Mouse (Mus musculus) frontal cortex, postnatal 14 days (tissue): ENCODE measurements around the gene 1700019D03Rik.
"Not testable (repeated sequence)": the region's sequence is repeated elsewhere in the genome, so short reads cannot be mapped to it uniquely, and the experiment has no call there.

ENCODE experiments used
- DNase-seq, 2 experiments: peaks; one replicate each; pipeline ENCODE4 v3.0.0; 2022; ENCODE audit warnings: low spot score in 2 of 2

The 1700019D03Rik gene

DNA sequence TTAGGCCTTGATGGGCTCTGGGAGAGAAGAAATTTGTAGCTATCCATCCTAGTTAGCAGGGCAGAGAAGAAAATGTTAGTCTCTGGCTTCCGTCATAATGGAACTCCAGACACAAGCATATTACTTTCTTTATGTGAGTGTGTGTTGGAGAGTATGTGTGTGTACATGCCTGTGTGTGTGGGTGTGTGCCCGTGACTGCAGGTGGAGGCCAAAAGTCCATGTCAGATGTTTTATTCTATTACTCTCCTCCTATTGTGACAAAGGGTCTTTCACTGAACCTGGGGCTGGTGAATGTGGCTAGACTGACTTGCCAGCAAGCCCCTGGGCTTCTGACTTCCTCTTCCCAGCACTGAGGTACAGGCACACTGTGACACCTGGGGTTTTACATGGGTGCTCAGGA is 65.5 kb downstream of the 1700019D03Rik start:
- DNase-seq, result no peak

DNA sequence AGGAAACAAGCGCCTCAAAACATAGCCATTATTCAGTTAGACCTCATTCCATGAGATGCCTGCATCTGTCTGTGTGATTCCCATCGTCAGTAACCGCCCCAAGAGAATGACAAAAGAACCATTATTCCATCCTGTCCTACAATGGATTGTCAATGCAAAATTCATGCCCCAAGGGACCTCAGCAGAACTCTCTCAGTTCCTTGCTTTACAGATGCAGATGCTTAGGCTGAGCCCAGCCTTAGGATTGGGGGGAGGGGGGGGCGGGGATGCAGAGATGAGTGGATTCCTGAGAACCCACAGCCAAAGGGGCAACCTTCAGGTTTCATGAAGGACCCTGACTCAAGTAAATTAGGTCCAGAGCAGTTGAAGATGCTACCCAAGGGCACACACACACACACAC is 66.4 kb downstream of the 1700019D03Rik start:
- DNase-seq, result no peak

- DNase-seq, result peak in 1 of 2 experiments; percentile 13
These were observed 67.2 kb downstream of the 1700019D03Rik start for GRCm38 (mm10) chr1:52952551-52953397.

DNA sequence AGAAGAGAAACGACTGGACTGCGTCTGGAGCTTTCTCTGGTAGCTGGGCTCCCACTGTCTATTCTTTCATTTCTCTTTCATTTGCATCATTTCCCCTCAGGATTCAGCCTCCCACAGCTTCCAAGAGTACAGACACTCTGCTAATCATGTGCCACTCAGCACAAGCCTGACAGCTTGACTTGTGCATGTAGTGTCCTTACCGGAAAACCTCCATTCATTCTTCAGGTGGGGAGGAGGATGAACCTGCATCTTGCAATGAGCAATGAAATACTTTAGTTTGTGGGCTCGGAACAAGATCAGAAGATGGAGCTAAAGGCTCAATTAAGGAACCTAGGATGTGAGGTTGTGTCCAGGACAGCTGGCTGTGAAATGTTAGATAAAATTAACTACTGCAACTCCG is 67.8 kb downstream of the 1700019D03Rik start:
- DNase-seq, result no peak

DNA sequence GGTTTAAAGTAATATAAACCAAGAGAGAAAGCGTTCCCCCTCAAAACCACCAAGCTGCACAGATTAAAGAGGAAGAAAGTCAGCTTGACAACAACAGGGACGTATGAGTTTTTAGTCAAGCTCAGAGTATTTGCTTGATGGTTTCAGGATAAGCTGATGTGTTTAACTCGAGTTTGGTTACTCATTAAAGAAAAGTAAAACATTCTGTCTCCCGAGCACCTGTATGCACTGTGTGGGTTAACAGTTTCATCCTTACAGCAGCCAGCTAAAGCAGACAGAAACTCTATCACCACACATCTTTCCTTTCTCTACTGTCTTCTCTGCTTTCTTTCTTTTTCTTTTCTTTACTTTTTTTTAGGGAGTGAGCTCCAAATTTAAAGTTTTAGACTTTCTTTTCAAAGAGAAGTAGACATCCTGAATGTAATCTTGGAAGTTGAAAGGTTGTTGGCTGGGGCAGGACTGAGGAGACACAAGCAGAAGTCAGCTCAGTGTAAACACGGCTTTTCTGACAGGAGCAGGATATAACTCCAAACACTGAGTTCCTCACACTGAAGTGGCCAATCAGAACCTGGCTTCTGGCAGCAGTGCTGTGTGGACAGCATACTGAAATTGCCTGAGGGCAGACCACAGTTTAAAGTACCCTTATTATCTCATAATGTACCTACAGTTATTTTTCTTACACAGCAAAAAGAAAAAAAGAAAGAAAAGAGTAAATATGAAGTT is 68.7 kb downstream of the 1700019D03Rik start:
- DNase-seq, result no peak

- no peak for DNase-seq
These were observed 72.1 kb downstream of the 1700019D03Rik start for GRCm38 (mm10) chr1:52947895-52948294.

- no peak for DNase-seq
These were observed 81.0 kb downstream of the 1700019D03Rik start for GRCm38 (mm10) chr1:52939021-52939420.

DNA sequence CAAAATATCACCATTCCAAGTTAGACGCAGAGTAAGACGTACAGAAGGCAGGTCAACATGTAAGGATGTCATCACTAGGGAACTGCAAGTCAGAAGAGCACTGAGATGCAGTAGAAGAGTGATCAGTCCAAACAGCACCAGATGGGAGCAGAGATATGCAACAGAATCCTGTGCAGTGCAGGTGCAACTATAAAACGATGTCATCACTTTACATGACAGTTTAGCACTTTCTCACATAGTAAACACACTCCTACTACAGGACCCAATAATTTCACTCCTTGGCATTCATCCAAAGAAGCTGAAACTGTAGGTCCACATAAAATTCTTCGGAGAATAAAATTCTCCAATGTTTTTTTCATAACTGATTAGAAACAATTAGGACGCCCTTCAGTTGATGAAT is 85.5 kb downstream of the 1700019D03Rik start:
- no peak for DNase-seq

DNA sequence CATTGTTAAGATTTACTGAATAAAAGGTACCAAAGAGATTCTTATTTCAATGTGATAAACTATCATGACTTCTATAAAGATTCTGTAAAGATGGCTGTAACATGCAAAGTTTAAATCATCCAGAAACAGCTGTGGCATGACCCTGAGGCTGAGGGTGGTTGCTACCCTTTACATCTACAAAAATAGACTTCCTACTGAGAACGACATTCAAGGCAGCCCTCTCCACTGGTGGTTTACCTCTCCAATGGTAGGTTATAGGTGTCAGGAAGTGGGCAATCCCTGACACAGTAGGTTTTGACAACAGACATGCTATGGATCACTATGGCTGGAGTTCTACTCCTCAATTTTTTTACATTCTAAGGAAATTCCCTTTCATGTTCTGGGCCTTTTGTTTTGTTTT is 95.5 kb downstream of the 1700019D03Rik start:
- DNase-seq, result not testable (repeated sequence)

DNA sequence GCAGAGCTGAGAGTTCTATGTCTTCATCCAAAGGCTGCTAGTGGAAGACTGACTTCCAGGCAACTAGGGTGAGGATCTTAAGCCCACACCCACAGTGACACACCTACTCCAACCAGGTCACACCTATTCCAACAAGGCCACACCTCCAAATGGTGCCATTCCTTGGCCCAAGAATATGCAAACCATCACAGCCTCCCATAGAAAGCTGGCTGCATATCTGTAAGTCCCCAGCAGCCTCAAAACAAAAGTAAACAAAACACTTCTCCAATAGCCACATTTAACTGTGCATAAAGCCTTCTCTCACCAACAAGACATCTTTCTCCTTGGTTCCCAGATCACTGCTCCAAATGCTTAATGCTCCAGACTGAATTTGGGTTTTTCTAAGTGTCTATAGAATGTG is 101.1 kb downstream of the 1700019D03Rik start:
- DNase-seq, result not testable (repeated sequence)

- DNase-seq, result no peak
These were observed 103.3 kb downstream of the 1700019D03Rik start for GRCm38 (mm10) chr1:52916655-52917054.

DNA sequence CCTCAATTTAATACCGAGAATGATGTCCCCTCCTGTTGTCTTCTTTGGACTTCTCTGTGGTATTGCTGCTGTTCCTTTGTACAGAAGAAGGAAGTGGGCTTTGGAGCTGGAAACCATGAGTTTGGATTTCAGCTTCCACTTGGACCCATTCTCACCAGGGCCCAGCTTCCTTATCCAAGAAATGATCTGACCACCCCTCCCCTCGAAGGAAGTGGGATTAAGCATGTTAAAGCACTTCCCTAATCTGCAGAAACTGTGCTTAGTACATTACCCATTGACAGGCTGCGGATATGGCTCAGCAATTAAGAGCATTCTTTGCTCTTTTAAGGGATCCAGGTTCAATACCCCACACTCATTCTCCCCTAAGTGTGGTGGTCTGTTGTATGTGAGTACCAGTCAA is 110.2 kb downstream of the 1700019D03Rik start:
- no peak for DNase-seq

DNA sequence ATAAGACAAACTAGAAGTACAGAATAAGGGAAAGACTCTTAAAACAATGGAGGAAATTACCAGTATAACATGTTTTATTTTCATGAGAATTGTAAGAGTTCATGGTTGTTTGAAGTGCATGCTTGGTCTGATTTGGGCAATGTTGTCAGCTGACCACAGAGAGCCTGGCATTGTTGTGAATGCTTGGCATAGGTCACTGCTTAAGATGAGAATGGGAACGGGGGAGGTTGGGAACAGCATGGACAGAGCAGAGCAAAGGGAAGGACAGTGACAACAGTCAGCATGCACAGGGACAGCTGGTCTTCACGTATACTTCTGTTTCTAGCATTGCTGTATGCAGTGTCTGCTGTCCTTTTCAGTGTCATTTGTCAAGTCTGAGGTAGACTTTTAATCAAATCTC is 135.8 kb downstream of the 1700019D03Rik start:
- DNase-seq, result no peak
